Mouse (Mus musculus) urinary bladder, postnatal 14 days (tissue): ENCODE results near the gene Ugt1a9.
A peak's percentile ranks its signal among the peaks of the same experiment; 100 is the strongest.

Experiments
- DNase-seq: peaks from one replicate; pipeline ENCODE4 v3.0.0; 2021; ENCODE audit warnings: low spot score

Gene Ugt1a9

DNA sequence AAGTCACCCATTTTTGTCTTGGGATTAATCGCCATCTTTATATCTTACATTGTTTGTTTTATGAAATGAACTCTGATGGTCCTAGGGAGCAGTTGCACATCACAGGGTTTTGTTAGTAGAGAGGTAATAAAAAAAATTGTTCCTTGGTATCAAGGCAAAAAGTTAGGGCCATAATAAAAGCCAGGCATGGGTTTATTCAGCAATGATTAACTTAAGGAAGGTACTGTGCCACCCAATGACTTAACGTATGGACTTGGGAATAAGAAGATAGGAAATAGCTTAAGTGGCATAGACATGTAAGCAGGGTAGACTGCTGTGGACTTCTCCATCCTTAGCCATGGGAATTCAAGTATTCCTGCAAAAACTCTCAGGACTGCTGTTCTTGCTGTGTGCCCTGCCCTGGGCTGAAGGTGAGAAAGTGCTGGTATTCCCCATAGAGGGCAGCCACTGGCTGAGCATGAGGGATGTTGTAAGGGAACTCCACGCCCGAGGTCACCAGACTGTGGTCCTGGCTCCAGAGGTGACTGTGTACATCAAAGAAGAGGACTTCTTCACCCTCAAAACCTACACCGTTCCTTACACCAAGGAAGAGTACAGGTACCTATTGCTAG lies 115.8 kb downstream of the Ugt1a9 start:
- no peak for DNase-seq

DNA sequence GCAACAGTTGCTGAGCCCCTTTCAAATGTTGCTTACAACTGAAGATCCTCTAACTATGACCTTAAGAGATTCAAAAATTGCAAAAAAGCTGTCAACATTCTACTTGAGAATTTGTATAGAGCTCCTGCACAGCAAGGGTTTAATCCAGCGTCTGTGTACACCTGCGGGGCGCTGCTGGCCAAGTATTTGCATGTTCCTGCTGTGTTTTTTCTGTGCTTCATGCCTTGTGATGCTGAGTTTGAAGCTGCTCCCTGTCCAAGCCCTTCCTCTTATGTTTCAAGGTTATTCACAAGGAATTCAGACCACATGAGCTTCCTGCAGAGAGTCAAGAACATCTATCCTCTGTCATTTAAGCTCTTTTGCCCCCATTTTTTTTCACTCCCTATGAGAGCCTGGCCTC lies 121.5 kb downstream of the Ugt1a9 start:
- no peak for DNase-seq

DNA sequence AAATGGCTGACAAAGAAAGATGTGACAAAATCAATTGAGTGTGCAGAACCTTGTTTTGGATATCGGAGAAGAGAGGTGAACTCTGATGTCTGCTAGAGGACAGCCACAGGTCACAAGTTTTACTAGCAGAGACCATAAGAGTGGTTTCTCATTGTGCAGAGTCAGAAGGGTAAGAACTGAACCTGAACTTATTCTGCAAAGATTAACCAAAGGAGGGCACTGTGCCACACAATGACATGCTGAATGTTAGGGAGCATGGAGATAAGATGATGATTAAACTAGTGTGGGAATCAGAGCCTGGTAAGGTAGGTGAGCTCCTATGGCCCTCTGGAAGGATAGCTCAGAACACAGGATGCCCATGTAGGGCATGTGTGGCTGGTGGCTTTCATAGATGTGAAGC lies 125.1 kb downstream of the Ugt1a9 start:
- no peak for DNase-seq

DNA sequence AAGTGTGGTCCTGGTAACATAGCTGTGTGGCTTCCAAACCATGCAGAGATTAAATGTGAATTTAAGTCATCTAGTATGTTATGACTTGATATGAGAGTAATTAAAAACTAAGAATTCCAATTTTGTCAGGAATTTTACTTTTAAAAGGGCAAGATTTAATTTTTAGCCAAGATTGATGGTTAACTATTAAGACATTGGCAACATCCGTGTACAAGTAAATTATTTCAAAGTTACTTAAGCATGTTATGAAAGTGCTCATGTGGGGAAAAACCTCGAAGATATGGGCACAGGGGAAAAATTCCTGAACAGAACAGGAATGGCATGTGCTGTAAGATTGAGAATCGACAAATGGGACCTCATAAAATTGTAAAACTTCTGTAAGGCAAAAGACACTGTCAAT lies 126.8 kb downstream of the Ugt1a9 start:
- DNase-seq, result no peak

DNA sequence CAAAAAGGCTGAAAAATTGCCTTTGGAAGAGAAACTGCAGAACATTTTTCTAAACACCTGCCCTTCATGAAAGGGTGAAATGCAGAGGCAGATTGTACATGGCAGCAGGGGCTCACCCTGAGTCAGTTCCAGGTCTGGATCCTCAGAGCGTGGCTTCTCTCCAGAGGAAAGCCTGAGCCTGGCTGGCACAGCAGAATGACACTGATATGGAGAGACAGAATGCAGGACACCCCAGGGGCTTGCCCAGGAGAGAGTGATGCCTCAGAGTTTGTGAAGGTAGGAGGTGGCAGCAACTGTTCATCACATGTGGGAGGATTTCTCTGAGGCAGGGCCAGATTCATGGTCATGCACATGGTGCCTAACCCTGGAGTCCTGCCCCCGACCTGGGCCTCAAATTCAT lies 129.4 kb downstream of the Ugt1a9 start:
- no peak for DNase-seq

DNA sequence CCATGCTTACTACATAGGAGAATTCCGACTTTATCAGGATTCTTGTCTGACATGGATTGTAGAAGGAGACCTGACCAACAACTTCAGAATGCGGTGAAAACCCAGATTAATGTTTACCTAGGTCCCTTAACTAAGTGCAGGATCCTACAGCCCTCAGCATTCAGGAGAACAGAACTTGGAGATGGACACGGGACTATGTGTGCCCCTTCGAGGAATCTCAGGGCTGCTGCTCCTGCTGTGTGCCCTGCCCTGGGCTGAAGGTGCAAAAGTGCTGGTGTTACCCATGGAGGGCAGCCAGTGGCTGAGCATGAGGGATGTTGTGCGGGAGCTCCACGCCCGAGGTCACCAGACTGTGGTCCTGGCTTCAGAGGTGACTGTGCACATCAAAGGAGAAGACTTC lies 129.9 kb downstream of the Ugt1a9 start, which contains the start of gene Ugt1a2:
Gene Ugt1a2, plus strand, starts transcription at position 146 of the 400 bp plus-strand sequence.
- no peak for DNase-seq

DNA sequence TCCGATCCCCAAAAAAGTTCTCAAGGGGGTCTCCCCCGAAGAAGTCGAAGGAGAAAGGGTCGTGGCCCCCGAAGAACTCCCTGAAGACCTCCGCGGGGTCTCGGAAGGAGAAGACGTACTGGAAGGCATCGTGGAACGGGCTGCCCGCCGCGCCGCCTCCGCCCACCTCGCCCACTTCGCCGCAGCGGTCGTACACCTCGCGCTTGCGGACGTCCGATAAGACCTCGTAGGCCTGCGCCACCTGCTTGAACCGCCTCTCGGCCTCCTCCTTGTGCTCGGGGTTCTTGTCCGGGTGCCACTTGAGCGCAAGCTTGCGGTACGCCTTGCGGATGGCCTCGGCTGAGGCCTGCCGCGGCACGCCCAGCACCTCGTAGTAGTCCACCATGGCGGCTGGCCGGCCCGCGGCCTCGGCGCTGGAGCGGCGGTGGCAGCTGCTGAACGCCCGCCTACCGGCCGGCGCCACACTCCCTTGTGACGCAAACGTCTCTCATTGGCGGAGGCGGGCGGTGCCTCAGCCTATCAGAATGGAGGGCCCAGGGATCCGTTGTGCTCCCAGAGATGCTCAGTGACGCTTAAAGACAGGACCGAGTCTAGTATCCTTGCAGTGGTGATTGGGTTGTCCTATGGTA lies 134.8 kb downstream of the Ugt1a9 start, which contains the start of gene Dnajb3:
Gene Dnajb3, minus strand, starts transcription at position 489 of the 629 bp plus-strand sequence.
- DNase-seq, result peak; percentile 71

DNA sequence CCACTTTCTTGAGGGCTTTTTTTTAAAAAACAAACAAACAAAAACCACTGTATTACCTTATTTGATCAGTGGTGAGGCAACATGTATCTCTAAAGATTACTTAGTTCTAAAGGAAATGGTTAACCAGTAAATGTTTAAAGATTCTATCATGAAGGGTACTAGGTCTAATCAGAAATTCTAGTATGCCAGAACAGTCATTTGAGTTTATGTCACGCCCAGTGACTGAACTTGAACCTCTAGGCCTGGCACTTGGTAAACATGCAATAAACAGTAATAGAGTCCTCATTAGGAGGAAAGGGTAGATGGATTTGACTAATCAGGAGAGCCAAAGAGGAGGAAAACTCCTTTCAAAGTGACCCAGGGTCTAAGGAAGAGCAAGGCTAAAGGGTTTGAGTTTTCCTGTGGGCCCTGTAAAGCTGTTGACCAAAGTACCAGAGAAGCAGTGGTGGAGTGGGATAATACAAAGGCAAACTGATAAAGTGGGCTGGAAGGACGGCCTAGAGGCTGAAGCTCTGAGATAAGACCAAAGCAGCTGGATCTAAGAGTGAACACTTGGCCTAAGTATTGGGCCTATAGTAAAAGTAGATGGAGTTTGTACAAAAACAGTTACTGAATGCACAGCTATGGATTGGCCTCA lies 136.4 kb downstream of the Ugt1a9 start:
- DNase-seq, result no peak

DNA sequence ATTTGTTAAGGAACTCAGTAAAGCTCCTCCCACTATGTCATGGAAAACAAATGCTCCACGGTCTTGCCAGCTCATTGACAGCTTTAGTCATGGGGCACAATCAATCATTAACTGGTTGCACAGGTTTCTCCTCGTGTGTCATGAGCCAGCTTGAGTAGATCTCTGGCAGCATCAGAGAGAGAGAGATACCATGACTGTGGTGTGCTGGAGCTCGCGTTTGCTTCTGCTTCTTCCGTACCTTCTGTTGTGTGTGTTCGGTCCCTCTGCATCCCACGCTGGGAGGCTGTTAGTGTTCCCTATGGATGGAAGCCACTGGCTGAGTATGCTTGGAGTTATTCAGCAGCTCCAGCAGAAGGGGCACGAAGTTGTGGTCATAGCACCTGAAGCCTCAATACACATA lies 141.2 kb downstream of the Ugt1a9 start, which contains the start of gene Ugt1a1:
Gene Ugt1a1, plus strand, starts transcription at position 148 of the 400 bp plus-strand sequence.
- peak; percentile 73 for DNase-seq

DNA sequence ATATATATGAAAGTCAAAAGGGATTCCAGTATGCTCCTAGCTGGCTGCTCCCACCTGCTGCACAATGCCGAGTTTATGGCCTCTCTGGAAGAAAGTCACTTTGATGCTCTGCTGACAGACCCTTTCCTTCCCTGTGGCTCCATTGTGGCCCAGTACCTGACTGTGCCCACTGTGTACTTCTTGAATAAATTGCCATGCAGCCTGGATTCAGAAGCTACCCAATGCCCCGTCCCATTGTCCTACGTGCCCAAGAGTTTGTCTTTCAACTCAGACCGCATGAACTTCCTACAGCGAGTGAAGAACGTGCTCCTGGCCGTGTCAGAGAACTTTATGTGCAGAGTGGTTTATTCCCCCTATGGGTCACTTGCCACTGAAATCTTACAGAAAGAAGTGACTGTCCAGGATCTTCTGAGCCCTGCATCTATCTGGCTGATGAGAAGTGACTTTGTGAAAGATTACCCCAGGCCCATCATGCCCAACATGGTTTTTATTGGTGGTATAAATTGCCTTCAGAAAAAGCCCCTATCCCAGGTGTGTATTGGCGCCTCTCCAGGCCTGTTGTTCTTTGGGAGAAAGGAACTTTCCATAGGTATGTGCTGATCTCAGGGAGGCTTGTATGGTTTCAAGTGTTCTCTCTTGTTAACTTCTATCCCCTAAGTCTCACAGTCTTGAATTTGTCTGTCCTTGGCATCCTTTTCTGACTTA lies 141.9 kb downstream of the Ugt1a9 start:
- DNase-seq, result peak; percentile 43

DNA sequence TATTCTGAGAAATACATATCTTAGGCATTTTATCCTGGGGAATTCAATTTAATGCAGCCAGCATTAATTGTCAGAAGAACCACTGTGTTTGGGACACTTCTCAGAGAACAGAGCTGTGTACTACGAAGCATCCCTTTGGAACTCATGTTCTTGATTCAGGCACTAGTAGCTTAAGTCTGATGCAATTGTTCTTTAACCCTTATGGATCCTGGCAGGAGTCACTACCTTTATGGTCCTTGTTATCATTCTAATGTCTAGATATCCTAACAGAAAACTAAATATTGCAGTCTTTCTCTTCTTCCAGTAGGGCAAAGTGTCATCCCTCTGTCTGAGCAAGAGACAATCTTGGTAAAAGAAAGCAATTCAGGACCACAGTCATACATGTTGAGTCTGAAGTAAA lies 142.5 kb downstream of the Ugt1a9 start:
- DNase-seq, result no peak

DNA sequence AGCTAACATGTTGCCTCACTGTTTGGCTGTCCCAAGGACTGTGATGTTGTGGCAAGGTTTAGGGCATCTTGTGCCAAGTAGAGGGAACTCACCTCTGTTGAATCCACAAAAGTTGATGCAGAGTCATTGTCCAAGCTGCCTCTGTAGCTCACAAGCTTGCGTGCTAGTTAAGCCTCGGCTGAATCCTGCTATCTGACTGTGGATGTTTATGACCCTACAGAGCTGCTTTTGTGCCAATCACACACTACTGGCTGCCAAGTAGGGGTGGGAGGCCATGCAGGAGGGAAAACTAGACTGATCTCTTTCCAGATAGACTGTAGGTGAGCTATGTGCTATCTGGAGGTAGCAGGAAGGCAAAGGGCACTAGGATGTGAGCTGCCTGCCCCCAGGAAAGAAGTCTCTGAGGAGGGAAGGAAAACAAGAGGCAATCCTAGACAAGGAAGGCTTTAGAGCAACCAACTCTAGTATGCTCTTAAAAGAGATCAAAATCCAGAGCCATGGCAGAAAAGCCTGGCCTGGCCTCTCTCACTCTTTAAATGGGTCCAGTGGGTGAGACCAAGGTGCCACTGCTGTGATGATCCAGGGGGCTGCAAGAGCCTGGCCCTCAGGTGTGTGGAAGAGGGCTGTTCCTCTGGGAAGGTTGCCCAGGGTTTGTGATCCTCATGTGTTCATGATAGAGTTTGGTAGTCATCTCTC lies 143.3 kb downstream of the Ugt1a9 start:
- peak; percentile 54 for DNase-seq

DNA sequence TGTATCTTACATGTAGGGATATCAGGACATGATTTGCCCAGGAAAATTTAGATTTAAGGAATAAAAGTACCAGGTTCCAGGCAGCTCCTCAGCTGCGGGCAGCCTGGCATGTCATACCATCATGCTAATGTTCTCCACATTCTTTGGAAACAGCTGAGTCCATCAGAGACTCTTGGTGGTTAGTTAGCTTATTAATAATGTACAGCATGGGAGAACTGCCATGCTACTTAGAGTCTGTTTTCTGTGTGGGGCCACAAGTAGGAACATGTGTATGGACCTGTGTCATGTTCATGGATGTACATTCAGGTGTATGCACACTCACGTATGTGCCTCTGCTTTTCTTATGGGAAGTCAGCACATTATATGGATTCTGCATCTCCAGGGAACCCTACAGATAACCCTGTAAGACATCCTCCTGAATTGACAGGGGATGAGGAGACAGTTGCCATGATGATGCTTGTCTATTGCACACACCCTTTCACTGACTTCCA lies 143.9 kb downstream of the Ugt1a9 start:
- DNase-seq, result no peak

DNA sequence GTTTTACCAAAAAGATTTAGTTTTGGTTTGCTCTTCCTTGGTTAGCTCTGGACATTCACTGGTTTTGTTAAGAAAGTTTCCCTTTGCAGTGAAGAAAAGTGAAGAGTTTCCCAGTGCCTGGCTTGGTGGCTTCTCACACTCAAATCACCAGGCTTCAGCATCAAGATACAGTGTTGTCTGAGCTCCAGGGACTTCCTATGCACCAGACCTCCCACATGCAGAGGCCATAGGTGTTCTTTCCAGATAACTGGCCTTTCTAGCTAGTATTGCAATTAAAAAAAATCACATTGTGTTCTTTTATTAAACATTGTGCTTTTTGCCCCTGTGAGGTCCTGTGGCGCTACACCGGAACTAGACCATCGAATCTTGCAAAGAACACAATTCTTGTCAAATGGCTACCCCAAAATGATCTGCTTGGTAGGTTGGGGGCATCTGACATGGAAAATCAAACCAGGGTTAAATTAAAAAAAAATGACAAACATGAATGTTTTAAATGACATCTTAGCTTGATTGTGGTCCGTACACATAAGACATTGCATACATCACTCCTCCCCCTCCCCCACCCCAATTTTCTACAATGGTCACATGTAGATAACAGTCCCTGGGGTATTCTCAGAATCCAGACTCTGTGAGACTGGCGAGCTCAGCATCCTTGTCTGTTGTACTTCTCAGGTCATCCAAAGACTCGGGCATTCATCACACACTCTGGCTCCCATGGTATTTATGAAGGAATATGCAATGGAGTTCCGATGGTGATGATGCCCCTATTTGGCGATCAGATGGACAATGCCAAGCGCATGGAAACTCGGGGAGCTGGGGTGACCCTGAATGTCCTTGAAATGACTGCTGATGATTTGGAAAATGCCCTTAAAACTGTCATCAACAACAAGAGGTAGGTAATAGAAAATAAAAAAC lies 145.1 kb downstream of the Ugt1a9 start:
- DNase-seq, result no peak

DNA sequence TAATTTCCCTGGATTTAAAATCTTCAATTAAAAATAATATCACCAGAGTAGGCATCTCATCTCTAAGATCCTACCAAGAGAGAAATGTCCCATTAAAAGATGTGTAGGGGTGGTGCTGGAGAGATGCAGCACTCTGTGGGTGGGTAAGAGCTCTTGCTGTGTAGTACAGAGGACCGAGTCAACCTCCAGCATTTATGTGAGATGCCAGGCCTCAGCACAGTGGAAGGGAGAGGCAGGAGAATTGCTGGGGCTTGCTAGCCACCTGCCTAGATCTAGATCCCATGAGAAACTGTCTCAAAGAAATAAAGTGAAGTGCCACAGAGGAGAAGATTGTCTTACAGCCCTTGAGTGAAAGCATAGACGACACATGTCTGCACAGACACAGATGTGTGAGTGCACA lies 146.0 kb downstream of the Ugt1a9 start:
- DNase-seq, result no peak

DNA sequence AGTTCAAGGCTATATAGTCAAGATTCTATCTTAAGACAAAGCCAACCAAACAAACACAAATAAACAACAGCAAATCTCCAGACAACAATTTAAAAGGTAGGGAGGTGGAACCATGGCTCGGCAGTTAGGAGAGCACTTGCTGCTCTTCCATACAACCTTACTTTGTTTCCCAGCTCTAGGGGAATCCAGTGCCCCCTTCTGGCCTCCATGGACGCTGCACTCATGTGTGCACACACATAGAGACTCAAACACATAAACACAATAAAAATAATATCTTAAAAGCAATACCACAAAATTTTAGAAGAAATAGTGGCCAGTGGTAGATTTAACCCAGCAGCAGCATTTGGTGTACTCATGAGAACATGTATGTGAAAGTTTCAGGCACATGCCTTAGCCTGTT lies 146.5 kb downstream of the Ugt1a9 start:
- DNase-seq, result no peak

DNA sequence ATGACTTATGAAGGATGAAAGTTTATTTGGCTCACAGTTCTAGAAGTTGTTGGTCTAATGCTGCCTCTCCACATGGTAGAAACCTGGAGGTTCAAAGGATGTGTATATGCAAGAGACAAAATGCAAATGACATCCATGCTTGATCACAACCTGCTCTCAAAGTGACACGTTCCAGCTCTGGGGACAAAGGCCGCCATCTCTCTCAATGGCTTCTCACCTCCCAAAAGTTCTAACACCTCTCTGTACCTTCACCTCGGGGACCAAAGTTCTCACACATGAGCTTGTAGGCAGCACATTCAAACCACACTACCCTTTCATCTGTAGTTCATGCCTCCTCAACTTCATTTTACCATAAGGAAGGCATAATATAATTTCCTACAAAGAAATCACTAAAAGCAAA lies 147.0 kb downstream of the Ugt1a9 start:
- DNase-seq, result no peak

DNA sequence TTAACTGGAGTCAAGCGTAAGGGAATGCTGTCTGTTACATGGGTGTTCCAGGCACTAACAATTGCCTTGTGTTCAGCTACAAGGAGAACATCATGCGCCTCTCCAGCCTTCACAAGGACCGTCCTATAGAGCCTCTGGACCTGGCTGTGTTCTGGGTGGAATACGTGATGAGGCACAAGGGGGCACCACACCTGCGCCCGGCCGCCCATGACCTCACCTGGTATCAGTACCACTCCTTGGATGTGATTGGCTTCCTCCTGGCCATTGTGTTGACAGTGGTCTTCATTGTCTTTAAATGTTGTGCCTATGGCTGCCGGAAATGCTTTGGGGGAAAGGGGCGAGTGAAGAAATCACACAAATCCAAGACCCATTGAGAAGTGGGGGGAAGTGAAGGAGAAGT lies 147.5 kb downstream of the Ugt1a9 start:
- DNase-seq, result no peak

DNA sequence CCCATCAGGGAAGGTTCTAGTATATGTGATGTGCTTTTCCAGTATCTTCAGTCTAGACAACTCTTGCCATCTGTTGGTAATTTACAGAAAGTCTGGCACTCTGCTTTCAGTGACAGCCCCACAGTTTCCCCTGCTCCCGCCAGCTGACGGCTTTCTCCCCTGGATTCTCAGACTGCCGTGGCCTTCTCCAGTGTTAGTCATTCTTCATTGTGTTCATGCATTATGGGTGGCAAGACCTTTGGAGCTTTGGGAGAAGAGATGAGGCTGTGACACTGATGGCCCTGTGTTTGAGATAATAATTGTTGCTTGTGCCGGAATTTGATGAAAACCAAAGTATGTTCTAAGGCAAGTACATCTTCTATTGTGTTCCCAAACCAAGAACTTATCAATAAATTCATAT lies 148.0 kb downstream of the Ugt1a9 start:
- no peak for DNase-seq

DNA sequence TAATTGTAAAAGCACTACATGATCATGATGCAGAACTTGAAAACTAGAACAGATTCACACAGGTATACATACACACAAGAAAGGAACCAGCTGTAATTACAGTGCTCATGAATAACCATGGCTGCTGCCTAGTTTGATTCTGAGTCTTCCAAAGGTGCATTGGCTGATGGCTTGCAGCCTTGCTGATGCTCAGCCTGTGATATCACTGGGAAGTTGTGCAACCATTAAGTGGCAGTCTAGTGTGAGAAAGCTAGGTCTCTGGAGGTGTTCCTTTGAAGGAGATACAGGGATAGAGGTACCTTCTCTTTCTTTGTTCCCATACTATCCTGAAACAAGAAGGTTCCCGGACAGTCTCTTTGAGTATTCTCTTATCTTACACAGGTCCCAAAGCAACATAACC lies 148.5 kb downstream of the Ugt1a9 start:
- DNase-seq, result no peak

DNA sequence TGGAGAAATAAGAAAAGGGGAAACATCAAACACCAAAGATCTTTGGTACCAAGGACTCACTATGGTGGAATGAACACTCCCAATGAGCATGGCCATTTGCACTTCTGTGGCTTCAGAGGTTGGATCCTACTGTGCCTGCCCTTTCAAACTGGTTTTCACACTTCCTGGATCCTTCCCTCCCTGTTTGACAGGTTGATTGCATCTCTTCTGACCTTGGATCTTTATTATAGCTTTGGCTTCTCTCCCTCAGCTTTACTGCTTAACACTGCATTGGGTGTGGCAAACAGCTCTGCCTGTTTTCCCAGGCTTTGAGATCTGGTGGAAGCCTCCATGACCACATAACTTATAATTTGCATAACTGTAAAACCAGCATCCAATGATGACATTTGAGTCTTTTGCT lies 149.7 kb downstream of the Ugt1a9 start:
- DNase-seq, result peak; percentile 16
